Comparison of ENCODE assay signal across 24 mouse cellular contexts in the genomic region with DNA sequence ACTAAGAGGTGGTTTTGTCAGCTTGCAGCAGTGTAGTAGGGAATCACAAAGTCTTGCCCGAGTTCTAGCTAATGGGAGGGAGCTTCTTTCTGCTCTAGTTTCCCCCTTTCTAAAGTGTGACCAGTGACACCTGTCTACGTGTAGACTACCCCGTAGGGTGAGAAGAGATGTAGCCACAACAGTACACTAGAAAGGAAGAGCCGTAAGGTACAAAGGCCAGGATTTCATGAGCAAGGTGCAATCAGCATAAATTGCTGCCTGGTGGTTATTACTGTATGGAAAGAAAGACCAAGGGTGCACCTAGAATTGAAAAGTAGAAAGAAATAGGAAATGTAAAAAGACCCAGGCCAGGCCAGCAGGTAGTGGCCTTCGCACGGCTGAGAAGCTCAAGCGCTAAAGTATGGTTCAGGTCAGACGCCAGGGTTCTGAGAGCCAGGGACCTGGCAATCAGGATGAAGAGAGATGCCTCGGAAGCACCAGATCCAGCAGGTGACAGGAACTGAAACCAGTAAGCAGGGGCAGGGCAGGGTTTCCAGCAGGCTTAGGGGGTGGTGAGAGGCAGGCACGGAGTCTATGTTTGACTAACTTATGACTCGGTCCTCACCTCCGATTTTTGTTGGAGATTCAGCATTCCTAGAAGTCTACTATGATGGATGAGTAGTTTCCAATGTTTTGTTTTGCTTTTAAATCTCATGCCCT.
A peak's percentile ranks its signal among the peaks of the same experiment; 100 is the strongest.
DNase-seq lines count a peak whose midpoint lies in the region; TF ChIP-seq lines count a peak whose summit lies in the region.
"Had no signal": no experiment of that assay in that cellular context is flagged by ENCODE, and none has a peak within 500 bp of the region (broad histone marks: within the 10 kb centered on the region; RNA-seq: fewer than 3 reads in every experiment).

No protein-coding gene starts in this region.

- H3K4me1 ChIP-seq in hindbrain, embryonic 10.5 days (replicated peaks): peaks cover 16% of the 10 kb centered on the region

- no peaks in the 10 kb centered on the region for H3K9me3 ChIP-seq in hindbrain, embryonic 10.5 days
- H3K9me3 ChIP-seq: embryonic facial prominence, embryonic 13.5 days; forebrain, embryonic 12.5 days; limb, embryonic 10.5 days; midbrain, embryonic 13.5 days had no signal

- no peak for TF ChIP-seq CTCF in gastrocnemius, adult 2 months (IDR thresholded peaks at IDR 0.05)

- H3K4me3 ChIP-seq in gastrocnemius, adult 2 months: no peak overlapping the region
- no peak overlapping the region for H3K4me3 ChIP-seq in hindbrain, embryonic 10.5 days
- H3K4me3 ChIP-seq: embryonic facial prominence, embryonic 13.5 days; erythroblast, embryonic 14.5 days; forebrain, embryonic 12.5 days; left cerebral cortex, adult 2 months; limb, embryonic 10.5 days; midbrain, embryonic 13.5 days had no signal

- intact Hi-C loops in gastrocnemius, adult 2 months (cut with DNase I): loop anchor here (5.0 kb wide), 1 partner anchor 68 kb away; no protein-coding TSS in a partner anchor

- 0 out of 2 replicates have a peak overlapping the region, but pooled peaks have one; percentile 16 for H3K27ac ChIP-seq in gastrocnemius, adult 2 months
- no peak overlapping the region for H3K27ac ChIP-seq in hindbrain, embryonic 10.5 days
- H3K27ac ChIP-seq: embryonic facial prominence, embryonic 13.5 days; forebrain, embryonic 12.5 days; left cerebral cortex, adult 2 months; limb, embryonic 10.5 days; midbrain, embryonic 13.5 days had no signal

- 90% methylated on average over 12 of the region's 12 CpGs for WGBS in hindbrain, embryonic 10.5 days

- H3K27me3 ChIP-seq in hindbrain, embryonic 10.5 days (ENCODE audit: insufficient read depth, poor library complexity, severe bottlenecking): no peaks in the 10 kb centered on the region
- H3K27me3 ChIP-seq: embryonic facial prominence, embryonic 13.5 days; forebrain, embryonic 12.5 days; midbrain, embryonic 13.5 days had no signal

- no peak for DNase-seq in gastrocnemius, adult 2 months
- DNase-seq in gastrocnemius, adult 18-20 months (ENCODE audit: low spot score): no peak
- peak; percentile 77 for DNase-seq in A20 (ENCODE audit: low read depth, low spot score)
- DNase-seq in induced T-regulatory cell, adult 2 months (ENCODE audit: low read depth): peak; percentile 57
- DNase-seq in spleen, adult 12 weeks (ENCODE audit: low spot score): peak; percentile 9
- DNase-seq in kidney, postnatal 36 days: no peak
- no peak for DNase-seq in hindbrain, embryonic 10.5 days (ENCODE audit: low spot score)
- no peak for DNase-seq in yolk sac, embryonic 10.5 days (ENCODE audit: low spot score)
- DNase-seq: adrenal gland, adult 8-10 months; cerebellum, adult 11-12 months; cerebellum, postnatal 10 days; gastrocnemius, postnatal 14 days; heart, adult 11 months; kidney, adult 9 months; kidney, postnatal 25 days; layer of hippocampus, adult 9-11 months; lung, embryonic 14.5 days; right cerebral cortex, postnatal 14 days had no signal

- H3K36me3 ChIP-seq in hindbrain, embryonic 10.5 days: peaks cover 3% of the 10 kb centered on the region
- H3K36me3 ChIP-seq: forebrain, embryonic 12.5 days; midbrain, embryonic 13.5 days had no signal

Comparison
In these comparisons a context has a peak if more than half of its experiments do, and no peak if none do; other contexts are left out.
1. DNase-seq: peak in A20 (single experiment), induced T-regulatory cell, adult 2 months (single experiment) and spleen, adult 12 weeks (single experiment); none in gastrocnemius, adult 2 months (single experiment), gastrocnemius, adult 18-20 months (single experiment), kidney, postnatal 36 days (0 of 2), hindbrain, embryonic 10.5 days (single experiment) and yolk sac, embryonic 10.5 days (single experiment).